Mouse (Mus musculus): ENCODE measurements around the gene Lrrc4. TPM values are rescaled to one million over a fixed set of nuclear protein-coding genes. Genes with fewer than 3 reads are reported as not detected.

The Lrrc4 gene
- polyA plus RNA-seq, 1 experiment from 2014 or later = 2.7 TPM

- H3K27ac ChIP-seq (ENCODE audit: low read depth, low read length) = no peak overlapping the region
- DNase-seq (ENCODE audit: low spot score, missing footprints) (no peak), ATAC-seq (ENCODE audit: low FRiP score) (no peak)
- no peak overlapping the region for H3K4me2 ChIP-seq
- H3K9me3 ChIP-seq (ENCODE audit: control insufficient read depth, low read length) = no peaks in the 10 kb centered on the region
- 88% methylated on average over 3 of the region's 3 CpGs for WGBS
- no peak overlapping the region for H3K4me3 ChIP-seq (ENCODE audit: low read depth, low read length)
- H3K27me3 ChIP-seq (ENCODE audit: control insufficient read depth, insufficient read depth, low read length) = no peaks in the 10 kb centered on the region
- H3K4me1 ChIP-seq (ENCODE audit: control insufficient read depth, insufficient read depth, low read length) = peaks cover 24% of the 10 kb centered on the region
- no peaks in the 10 kb centered on the region for H3K36me3 ChIP-seq (ENCODE audit: control insufficient read depth, insufficient read depth, low read length)
- H3K9ac ChIP-seq (ENCODE audit: low read length) = no peak overlapping the region
Measured at GRCm38 (mm10) chr6:28823375-28823774, 8.2 kb downstream of the Lrrc4 start.

GRCm38 (mm10) chr6:28822296-28822695, 9.3 kb downstream of the Lrrc4 start:
- Histone ChIP-seq H3K36me3 (ENCODE audit: control insufficient read depth, insufficient read depth, low read length) (no peaks in the 10 kb centered on the region), H3K9ac (ENCODE audit: low read length) (no peak overlapping the region), H3K27me3 (ENCODE audit: control insufficient read depth, insufficient read depth, low read length) (no peaks in the 10 kb centered on the region), H3K4me3 (ENCODE audit: low read depth, low read length) (no peak overlapping the region), H3K4me2 (no peak overlapping the region), H3K9me3 (ENCODE audit: control insufficient read depth, low read length) (no peaks in the 10 kb centered on the region), H3K4me1 (ENCODE audit: control insufficient read depth, insufficient read depth, low read length) (peaks cover 15% of the 10 kb centered on the region), H3K27ac (ENCODE audit: low read depth, low read length) (no peak overlapping the region)
- WGBS = 84% methylated on average over 3 of the region's 3 CpGs
- DNase-seq (ENCODE audit: low spot score, missing footprints) (no peak), ATAC-seq (ENCODE audit: low FRiP score) (no peak)

- no peak overlapping the region for H3K27ac ChIP-seq (ENCODE audit: low read depth, low read length)
- WGBS = 77% methylated on average over 13 of the region's 13 CpGs
Measured at GRCm38 (mm10) chr6:28819509-28820358, 11.8 kb downstream of the Lrrc4 start.

GRCm38 (mm10) chr6:28817039-28817438, 14.5 kb downstream of the Lrrc4 start:
- no peaks in the 10 kb centered on the region for H3K27me3 ChIP-seq (ENCODE audit: control insufficient read depth, insufficient read depth, low read length)
- H3K4me2 ChIP-seq = no peak overlapping the region
- no peak overlapping the region for H3K4me3 ChIP-seq (ENCODE audit: low read depth, low read length)
- no peak overlapping the region; the same call in 1 of the 2 replicates for H3K9ac ChIP-seq (ENCODE audit: low read length)
- H3K9me3 ChIP-seq (ENCODE audit: control insufficient read depth, low read length) = no peaks in the 10 kb centered on the region
- H3K27ac ChIP-seq (ENCODE audit: low read depth, low read length) = no peak overlapping the region
- ATAC-seq (ENCODE audit: low FRiP score) (no peak), DNase-seq (ENCODE audit: low spot score, missing footprints) (no peak)
- no peaks in the 10 kb centered on the region for H3K36me3 ChIP-seq (ENCODE audit: control insufficient read depth, insufficient read depth, low read length)
- peaks cover 6% of the 10 kb centered on the region; the same call in 1 of the 2 replicates for H3K4me1 ChIP-seq (ENCODE audit: control insufficient read depth, insufficient read depth, low read length)
- 84% methylated on average over 9 of the region's 9 CpGs for WGBS

More at GRCm38 (mm10) chr6:28819509-28820358, 11.8 kb downstream of the Lrrc4 start:
- Histone ChIP-seq H3K4me1 (ENCODE audit: control insufficient read depth, insufficient read depth, low read length) (peaks cover 4% of the 10 kb centered on the region; the same call in 1 of the 2 replicates), H3K4me2 (no peak overlapping the region), H3K9me3 (ENCODE audit: control insufficient read depth, low read length) (no peaks in the 10 kb centered on the region), H3K9ac (ENCODE audit: low read length) (no peak overlapping the region), H3K36me3 (ENCODE audit: control insufficient read depth, insufficient read depth, low read length) (no peaks in the 10 kb centered on the region), H3K27me3 (ENCODE audit: control insufficient read depth, insufficient read depth, low read length) (no peaks in the 10 kb centered on the region), H3K4me3 (ENCODE audit: low read depth, low read length) (no peak overlapping the region)
- DNase-seq (ENCODE audit: low spot score, missing footprints) (no peak), ATAC-seq (ENCODE audit: low FRiP score) (no peak)

GRCm38 (mm10) chr6:28814895-28815294, 16.7 kb downstream of the Lrrc4 start:
- Histone ChIP-seq H3K27ac (ENCODE audit: low read depth, low read length) (no peak overlapping the region), H3K9ac (ENCODE audit: low read length) (no peak overlapping the region)
- WGBS = 83% methylated on average over 2 of the region's 2 CpGs

GRCm38 (mm10) chr6:28813057-28813456, 18.5 kb downstream of the Lrrc4 start:
- H3K27me3 ChIP-seq (ENCODE audit: control insufficient read depth, insufficient read depth, low read length) = no peaks in the 10 kb centered on the region
- H3K4me3 ChIP-seq (ENCODE audit: low read depth, low read length) = no peak overlapping the region
- WGBS = 90% methylated on average over 9 of the region's 9 CpGs
- no peak for DNase-seq (ENCODE audit: low spot score, missing footprints)
- H3K4me1 ChIP-seq (ENCODE audit: control insufficient read depth, insufficient read depth, low read length) = 0 out of 2 replicates have a peak, but pooled peaks cover 4% of the 10 kb centered on the region
- H3K4me2 ChIP-seq = no peak overlapping the region
- no peak overlapping the region for H3K9ac ChIP-seq (ENCODE audit: low read length)
- no peaks in the 10 kb centered on the region for H3K36me3 ChIP-seq (ENCODE audit: control insufficient read depth, insufficient read depth, low read length)
- H3K27ac ChIP-seq (ENCODE audit: low read depth, low read length) = no peak overlapping the region
- no peak for ATAC-seq (ENCODE audit: low FRiP score)
- no peaks in the 10 kb centered on the region for H3K9me3 ChIP-seq (ENCODE audit: control insufficient read depth, low read length)

More at GRCm38 (mm10) chr6:28814895-28815294, 16.7 kb downstream of the Lrrc4 start:
- H3K27me3 ChIP-seq (ENCODE audit: control insufficient read depth, insufficient read depth, low read length) = no peaks in the 10 kb centered on the region
- DNase-seq (ENCODE audit: low spot score, missing footprints) = no peak
- H3K9me3 ChIP-seq (ENCODE audit: control insufficient read depth, low read length) = no peaks in the 10 kb centered on the region
- ATAC-seq (ENCODE audit: low FRiP score) = no peak
- H3K4me2 ChIP-seq = no peak overlapping the region
- H3K4me3 ChIP-seq (ENCODE audit: low read depth, low read length) = no peak overlapping the region
- peaks cover 6% of the 10 kb centered on the region; the same call in 1 of the 2 replicates for H3K4me1 ChIP-seq (ENCODE audit: control insufficient read depth, insufficient read depth, low read length)
- no peaks in the 10 kb centered on the region for H3K36me3 ChIP-seq (ENCODE audit: control insufficient read depth, insufficient read depth, low read length)

- no peaks in the 10 kb centered on the region for H3K36me3 ChIP-seq (ENCODE audit: control insufficient read depth, insufficient read depth, low read length)
- ATAC-seq (ENCODE audit: low FRiP score) = no peak
- WGBS = 89% methylated on average over 5 of the region's 5 CpGs
Measured at GRCm38 (mm10) chr6:28804751-28805150, 26.8 kb downstream of the Lrrc4 start.

GRCm38 (mm10) chr6:28803678-28804279, 27.8 kb downstream of the Lrrc4 start:
- Histone ChIP-seq H3K4me3 (ENCODE audit: low read depth, low read length) (no peak overlapping the region), H3K27me3 (ENCODE audit: control insufficient read depth, insufficient read depth, low read length) (no peaks in the 10 kb centered on the region), H3K4me2 (no peak overlapping the region), H3K9ac (ENCODE audit: low read length) (no peak overlapping the region), H3K36me3 (ENCODE audit: control insufficient read depth, insufficient read depth, low read length) (no peaks in the 10 kb centered on the region), H3K9me3 (ENCODE audit: control insufficient read depth, low read length) (no peaks in the 10 kb centered on the region), H3K27ac (ENCODE audit: low read depth, low read length) (no peak overlapping the region), H3K4me1 (ENCODE audit: control insufficient read depth, insufficient read depth, low read length) (no peaks in the 10 kb centered on the region)
- ATAC-seq (ENCODE audit: low FRiP score) (no peak), DNase-seq (ENCODE audit: low spot score, missing footprints) (no peak)
- WGBS = 89% methylated on average over 6 of the region's 6 CpGs

More at GRCm38 (mm10) chr6:28804751-28805150, 26.8 kb downstream of the Lrrc4 start:
- DNase-seq (ENCODE audit: low spot score, missing footprints) = no peak
- no peaks in the 10 kb centered on the region for H3K9me3 ChIP-seq (ENCODE audit: control insufficient read depth, low read length)
- H3K4me2 ChIP-seq = no peak overlapping the region
- no peaks in the 10 kb centered on the region for H3K4me1 ChIP-seq (ENCODE audit: control insufficient read depth, insufficient read depth, low read length)
- H3K9ac ChIP-seq (ENCODE audit: low read length) = no peak overlapping the region
- no peaks in the 10 kb centered on the region for H3K27me3 ChIP-seq (ENCODE audit: control insufficient read depth, insufficient read depth, low read length)
- H3K27ac ChIP-seq (ENCODE audit: low read depth, low read length) = no peak overlapping the region
- H3K4me3 ChIP-seq (ENCODE audit: low read depth, low read length) = no peak overlapping the region

- DNase-seq (ENCODE audit: low spot score, missing footprints) (no peak), ATAC-seq (ENCODE audit: low FRiP score) (no peak)
- H3K4me2 ChIP-seq = no peak overlapping the region
- no peak overlapping the region for H3K27ac ChIP-seq (ENCODE audit: low read depth, low read length)
- H3K36me3 ChIP-seq (ENCODE audit: control insufficient read depth, insufficient read depth, low read length) = no peaks in the 10 kb centered on the region
- H3K27me3 ChIP-seq (ENCODE audit: control insufficient read depth, insufficient read depth, low read length) = no peaks in the 10 kb centered on the region
- no peaks in the 10 kb centered on the region for H3K9me3 ChIP-seq (ENCODE audit: control insufficient read depth, low read length)
- WGBS = 98% methylated on average over 3 of the region's 3 CpGs
- no peak overlapping the region for H3K4me3 ChIP-seq (ENCODE audit: low read depth, low read length)
- H3K4me1 ChIP-seq (ENCODE audit: control insufficient read depth, insufficient read depth, low read length) = no peaks in the 10 kb centered on the region
- H3K9ac ChIP-seq (ENCODE audit: low read length) = no peak overlapping the region
Measured at GRCm38 (mm10) chr6:28800976-28801375, 30.6 kb downstream of the Lrrc4 start.

All from midbrain, embryonic 11.5 days (tissue).